Mouse (Mus musculus): ENCODE data around the gene Bend7.

The Bend7 gene

GRCm38 (mm10) chr2:4782809-4783641 is 65.4 kb downstream of the Bend7 start:
- no peak for DNase-seq

GRCm38 (mm10) chr2:4784012-4784411 is 66.4 kb downstream of the Bend7 start:
- DNase-seq: no peak

- DNase-seq: no peak
Measured at GRCm38 (mm10) chr2:4785016-4785415, 67.4 kb downstream of the Bend7 start.

GRCm38 (mm10) chr2:4787223-4787622 is 69.6 kb downstream of the Bend7 start:
- no peak for DNase-seq

DNA sequence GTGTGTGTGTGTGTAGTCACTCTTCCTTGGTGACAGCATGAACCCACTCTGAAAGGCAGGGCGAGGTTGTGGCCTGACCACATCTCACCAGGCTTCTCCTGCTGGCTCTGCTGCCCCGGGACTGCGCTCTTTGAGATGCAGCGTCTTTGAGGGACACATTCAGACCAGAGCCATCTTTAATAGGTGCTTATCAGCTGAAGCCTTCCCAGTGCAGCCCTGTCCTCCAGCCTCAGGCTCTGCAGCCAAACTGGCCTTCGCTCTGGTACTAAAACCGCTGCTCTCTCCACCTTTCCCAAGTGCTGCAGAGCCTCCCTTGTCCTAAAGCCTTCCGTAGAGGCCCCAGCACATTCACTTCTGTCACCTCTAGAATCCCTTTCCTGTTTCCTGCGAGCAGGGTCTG is 74.0 kb downstream of the Bend7 start:
- DNase-seq: no peak

GRCm38 (mm10) chr2:4792554-4792953 is 74.9 kb downstream of the Bend7 start:
- no peak for DNase-seq

DNA sequence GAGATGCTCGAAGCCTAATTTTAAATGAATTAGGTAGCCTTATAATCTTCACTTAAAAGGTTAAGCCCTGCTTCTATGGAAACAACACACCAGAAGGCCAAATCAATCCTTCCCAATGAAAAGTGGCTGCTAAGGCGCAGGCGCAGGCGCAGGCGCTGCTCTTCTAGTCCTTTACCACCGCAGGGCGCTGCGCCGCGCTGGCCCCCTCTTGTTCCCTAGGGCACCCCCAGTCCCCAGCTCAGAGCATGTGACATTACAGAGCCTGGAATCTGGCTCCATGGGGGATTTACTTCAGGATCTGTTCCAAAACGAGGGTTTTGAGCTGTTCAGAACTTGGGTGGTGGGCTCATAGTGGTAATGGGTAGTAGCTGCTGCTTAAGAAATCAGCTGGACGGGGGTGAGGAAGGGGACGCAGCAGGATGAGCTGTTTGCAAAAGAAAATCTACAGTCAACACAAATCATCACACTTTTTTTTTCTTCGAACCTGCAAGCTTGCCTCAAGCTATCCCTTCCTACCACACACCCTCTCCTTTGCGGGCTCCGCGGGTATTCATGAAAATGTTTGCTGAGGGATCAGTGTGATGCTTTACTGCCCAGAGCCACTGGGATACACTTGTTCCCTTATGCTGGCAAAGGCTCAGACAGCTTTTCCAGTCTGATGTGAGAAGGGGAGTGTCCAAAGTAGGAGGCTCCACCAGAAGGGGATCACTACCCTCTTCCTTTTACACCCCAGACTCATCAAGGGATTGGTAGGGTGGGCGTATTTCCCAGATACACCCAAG is 85.0 kb downstream of the Bend7 start:
- DNase-seq: no peak

DNA sequence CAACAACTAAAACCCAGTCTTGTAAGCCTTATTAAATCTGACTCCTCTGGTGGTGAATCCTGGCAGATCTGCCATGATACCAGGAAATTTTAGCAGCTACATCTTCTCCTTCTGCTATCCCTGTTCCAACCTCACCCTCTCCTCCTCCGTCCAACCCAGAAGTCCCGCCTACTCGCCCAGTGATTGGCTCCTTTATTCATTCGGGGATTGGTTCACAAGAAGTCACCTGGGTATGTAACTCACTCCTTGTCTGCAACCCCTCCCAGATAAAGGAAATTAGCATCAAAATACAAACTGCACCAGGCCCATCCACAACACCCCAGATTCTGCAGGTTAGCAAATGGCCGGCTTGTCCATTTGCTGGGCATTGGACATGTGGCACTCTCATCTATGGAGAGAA is 98.7 kb downstream of the Bend7 start:
- no peak for DNase-seq

DNA sequence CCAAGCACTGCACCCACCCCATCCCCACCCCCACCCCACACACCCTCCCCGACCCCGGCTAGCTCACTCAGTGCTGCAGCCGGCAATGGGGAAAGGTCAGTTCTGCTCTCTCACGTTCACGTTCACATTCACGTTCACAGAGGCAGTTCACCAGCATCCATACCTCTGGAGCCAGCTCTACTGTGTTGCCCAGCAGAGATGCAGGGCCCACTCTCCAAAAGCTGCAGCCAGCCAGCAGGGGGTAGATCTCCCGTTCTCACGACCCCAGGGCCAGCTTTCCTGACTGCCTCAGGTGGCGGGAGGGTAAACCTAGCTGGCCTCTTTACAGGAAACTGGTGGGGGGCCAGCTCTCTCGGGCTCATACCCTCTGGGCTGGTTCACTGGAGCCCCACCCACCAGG is 100.0 kb downstream of the Bend7 start:
- DNase-seq: no peak

DNA sequence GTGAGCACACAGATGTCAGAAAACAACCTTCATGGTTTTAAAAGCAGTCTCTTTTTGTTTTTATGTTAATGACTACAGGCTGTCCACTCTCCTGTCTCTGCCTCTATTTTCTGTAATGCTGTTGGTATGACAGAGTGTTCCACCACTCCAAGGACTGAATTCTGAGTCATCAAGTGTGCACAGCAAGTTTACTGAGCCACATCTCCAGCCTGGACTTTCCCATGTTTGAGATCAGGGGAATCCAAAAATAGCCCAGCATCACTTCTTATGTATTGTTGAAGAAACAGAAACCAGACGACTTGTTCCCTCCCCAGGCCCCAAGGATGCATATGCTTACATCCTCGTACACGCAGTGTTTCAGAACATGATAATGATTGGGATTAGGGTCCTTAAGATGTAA is 102.6 kb downstream of the Bend7 start:
- DNase-seq: no peak

DNA sequence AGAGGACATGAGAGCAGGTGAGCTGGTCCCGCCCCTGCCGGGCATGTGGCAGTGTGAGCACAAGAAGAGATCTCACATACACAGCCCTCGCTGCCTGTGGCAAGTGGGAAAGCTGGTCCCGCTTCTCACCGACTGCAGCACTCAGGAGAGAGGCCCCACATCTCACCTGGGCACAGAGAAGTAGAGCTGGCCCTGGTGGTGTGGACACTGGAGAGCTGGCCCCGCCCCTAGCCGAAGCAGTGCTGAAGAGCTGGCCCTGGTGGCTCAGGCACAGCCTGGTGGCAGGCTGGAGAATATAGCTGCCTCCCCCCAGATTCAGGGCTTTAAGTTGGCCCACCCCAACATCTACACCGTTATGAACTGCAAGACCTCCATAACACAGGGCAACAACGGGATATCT is 106.4 kb downstream of the Bend7 start:
- no peak for DNase-seq

GRCm38 (mm10) chr2:4828032-4828431 is 110.4 kb downstream of the Bend7 start:
- no peak for DNase-seq

GRCm38 (mm10) chr2:4828446-4828997 is 110.9 kb downstream of the Bend7 start:
- DNase-seq: no peak

DNA sequence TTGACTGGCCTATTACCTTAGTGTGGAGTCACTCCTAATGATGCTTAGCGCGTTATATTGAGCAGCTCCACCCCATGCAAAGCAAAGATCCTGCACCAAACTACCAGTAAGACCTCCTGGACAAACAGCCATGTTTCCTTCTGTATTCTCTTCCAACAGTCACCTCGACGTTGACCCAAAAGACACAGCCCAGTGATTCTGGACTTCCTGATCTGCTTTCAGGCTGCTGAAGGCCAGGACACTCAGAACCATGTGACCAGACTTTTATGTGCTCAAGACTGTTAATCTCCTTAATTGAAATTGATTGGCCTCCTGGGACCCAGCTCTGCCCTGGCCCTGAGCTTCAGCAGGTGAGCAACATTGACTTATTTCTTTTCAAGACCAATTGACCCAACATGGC is 111.4 kb downstream of the Bend7 start:
- DNase-seq: no peak

GRCm38 (mm10) chr2:4829489-4830065 is 111.9 kb downstream of the Bend7 start:
- DNase-seq: no peak

GRCm38 (mm10) chr2:4831493-4831892 is 113.9 kb downstream of the Bend7 start:
- no peak for DNase-seq

GRCm38 (mm10) chr2:4832166-4832565 is 114.5 kb downstream of the Bend7 start:
- DNase-seq: no peak

- DNase-seq: no peak
Measured at GRCm38 (mm10) chr2:4849449-4849848, 131.8 kb downstream of the Bend7 start.
